Mouse (Mus musculus): ENCODE measurements around the gene Arf3. TPM values are rescaled to one million over a fixed set of nuclear protein-coding genes. Genes with fewer than 3 reads are reported as not detected.
"Not testable (repeated sequence)": the region's sequence is repeated elsewhere in the genome, so short reads cannot be mapped to it uniquely, and the experiment has no call there.

The Arf3 gene
- polyA plus RNA-seq, 1 experiment from 2014 or later: 43.1 TPM

- Histone ChIP-seq H3K4me1 (peaks cover 43% of the 10 kb centered on the region), H3K9me3 (no peaks in the 10 kb centered on the region), H3K27ac (replicated peaks) (no peak overlapping the region), H3K4me3 (peak overlapping the region; percentile 48), H3K36me3 (replicated peaks) (no peaks in the 10 kb centered on the region), H3K27me3 (replicated peaks; ENCODE audit: low read depth, poor library complexity, severe bottlenecking) (peaks cover 100% of the 10 kb centered on the region)
- 2% methylated on average over 36 of the region's 36 CpGs for WGBS
- peak; percentile 63 for DNase-seq (ENCODE audit: low spot score)
Measured at GRCm38 (mm10) chr15:98772511-98773211, 9.6 kb upstream of the Arf3 start.

GRCm38 (mm10) chr15:98771813-98772425 lies 8.9 kb upstream of the Arf3 start:
- Histone ChIP-seq H3K27ac (replicated peaks) (no peak overlapping the region), H3K36me3 (replicated peaks) (no peaks in the 10 kb centered on the region), H3K4me3 (peak overlapping the region; percentile 48), H3K4me1 (peaks cover 35% of the 10 kb centered on the region), H3K27me3 (replicated peaks; ENCODE audit: low read depth, poor library complexity, severe bottlenecking) (peaks cover 95% of the 10 kb centered on the region), H3K9me3 (no peaks in the 10 kb centered on the region)
- DNase-seq (ENCODE audit: low spot score): no peak
- WGBS: 5% methylated on average over 12 of the region's 12 CpGs

GRCm38 (mm10) chr15:98768259-98768658 lies 5.2 kb upstream of the Arf3 start:
- peaks cover 86% of the 10 kb centered on the region for H3K27me3 ChIP-seq (replicated peaks; ENCODE audit: low read depth, poor library complexity, severe bottlenecking)
- no peak overlapping the region for H3K27ac ChIP-seq (replicated peaks)
- no peaks in the 10 kb centered on the region for H3K36me3 ChIP-seq (replicated peaks)
- WGBS: 25% methylated on average over 5 of the region's 5 CpGs
- no peak overlapping the region for H3K4me3 ChIP-seq
- no peaks in the 10 kb centered on the region for H3K9me3 ChIP-seq
- DNase-seq (ENCODE audit: low spot score): no peak
- peaks cover 21% of the 10 kb centered on the region for H3K4me1 ChIP-seq

DNA sequence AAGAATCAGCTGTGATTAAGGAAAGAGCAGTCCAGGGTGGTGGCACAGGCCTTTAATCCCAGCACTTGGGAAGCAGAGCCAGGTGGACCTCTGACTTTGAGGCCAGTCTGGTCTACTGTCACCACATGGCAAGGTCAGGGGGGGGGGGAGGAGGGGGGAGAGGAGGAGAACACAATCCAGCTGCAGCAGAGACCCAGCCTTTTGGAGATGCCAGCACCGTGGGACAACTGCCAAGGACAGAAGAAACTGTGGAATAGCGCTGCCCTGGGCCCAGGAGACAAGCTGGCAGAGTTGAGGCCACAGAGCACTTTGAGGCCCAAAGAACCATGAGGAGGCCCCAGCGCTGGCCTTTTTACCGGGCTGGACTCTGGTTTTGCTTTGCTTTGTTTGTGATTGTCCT lies 2.9 kb upstream of the Arf3 start:
- Histone ChIP-seq H3K4me1 (peaks cover 23% of the 10 kb centered on the region), H3K36me3 (replicated peaks) (peaks cover 2% of the 10 kb centered on the region), H3K4me3 (no peak overlapping the region), H3K27me3 (replicated peaks; ENCODE audit: low read depth, poor library complexity, severe bottlenecking) (peaks cover 63% of the 10 kb centered on the region), H3K27ac (replicated peaks) (no peak overlapping the region), H3K9me3 (no peaks in the 10 kb centered on the region)
- WGBS: 70% methylated on average over 4 of the region's 4 CpGs
- DNase-seq (ENCODE audit: low spot score): no peak

GRCm38 (mm10) chr15:98762201-98762621 lies 803 bp downstream of the Arf3 start:
- peak; percentile 88 for DNase-seq (ENCODE audit: low spot score)

GRCm38 (mm10) chr15:98754125-98754524 lies 8.9 kb downstream of the Arf3 start:
- Histone ChIP-seq H3K9me3 (no peaks in the 10 kb centered on the region), H3K36me3 (replicated peaks) (peaks cover 75% of the 10 kb centered on the region), H3K4me3 (no peak overlapping the region), H3K4me1 (no peaks in the 10 kb centered on the region), H3K27ac (replicated peaks) (no peak overlapping the region), H3K27me3 (replicated peaks; ENCODE audit: low read depth, poor library complexity, severe bottlenecking) (no peaks in the 10 kb centered on the region)
- no peak for DNase-seq (ENCODE audit: low spot score)
- WGBS: 92% methylated on average over 2 of the region's 2 CpGs

More at GRCm38 (mm10) chr15:98762201-98762621, 803 bp downstream of the Arf3 start:
- WGBS: 1% methylated on average over 24 of the region's 24 CpGs
- peaks cover 37% of the 10 kb centered on the region for H3K36me3 ChIP-seq (replicated peaks)
- peak overlapping the region; percentile 100 for H3K4me3 ChIP-seq
- peaks cover 30% of the 10 kb centered on the region for H3K27me3 ChIP-seq (replicated peaks; ENCODE audit: low read depth, poor library complexity, severe bottlenecking)
- peak overlapping the region; percentile 94 for H3K27ac ChIP-seq (replicated peaks)
- peaks cover 20% of the 10 kb centered on the region for H3K4me1 ChIP-seq
- H3K9me3 ChIP-seq: no peaks in the 10 kb centered on the region

GRCm38 (mm10) chr15:98753021-98753423 lies 10.0 kb downstream of the Arf3 start:
- Histone ChIP-seq H3K4me1 (no peaks in the 10 kb centered on the region), H3K4me3 (no peak overlapping the region), H3K9me3 (no peaks in the 10 kb centered on the region), H3K36me3 (replicated peaks) (peaks cover 66% of the 10 kb centered on the region), H3K27me3 (replicated peaks; ENCODE audit: low read depth, poor library complexity, severe bottlenecking) (no peaks in the 10 kb centered on the region), H3K27ac (replicated peaks) (no peak overlapping the region)
- 77% methylated on average over 8 of the region's 8 CpGs for WGBS
- DNase-seq (ENCODE audit: low spot score): no peak

GRCm38 (mm10) chr15:98749093-98749492 lies 13.9 kb downstream of the Arf3 start:
- Histone ChIP-seq H3K4me3 (no peak overlapping the region), H3K27me3 (replicated peaks; ENCODE audit: low read depth, poor library complexity, severe bottlenecking) (no peaks in the 10 kb centered on the region), H3K36me3 (replicated peaks) (peaks cover 53% of the 10 kb centered on the region), H3K27ac (replicated peaks) (no peak overlapping the region), H3K4me1 (no peaks in the 10 kb centered on the region), H3K9me3 (no peaks in the 10 kb centered on the region)
- 95% methylated on average over 2 of the region's 2 CpGs for WGBS
- no peak for DNase-seq (ENCODE audit: low spot score)

DNA sequence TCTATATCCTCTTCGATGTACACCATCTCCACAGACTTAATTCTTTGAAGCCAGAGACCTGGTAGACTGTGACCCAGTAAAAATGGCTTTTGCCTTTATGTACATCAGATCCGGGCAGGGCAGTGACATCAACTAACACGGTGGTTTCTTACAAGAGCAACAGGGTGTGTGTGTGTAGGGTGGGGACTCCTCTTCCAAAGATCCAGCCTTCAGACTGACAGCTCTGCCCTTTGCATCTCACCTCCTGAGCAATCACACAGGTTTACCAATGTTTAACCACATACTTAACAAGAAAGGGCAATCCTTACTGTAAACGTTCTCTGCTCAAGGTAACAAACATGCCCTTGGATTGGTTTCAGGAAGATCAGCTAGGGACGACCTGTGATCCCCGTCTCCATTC lies 15.7 kb downstream of the Arf3 start:
- Histone ChIP-seq H3K27ac (replicated peaks) (no peak overlapping the region), H3K36me3 (replicated peaks) (peaks cover 59% of the 10 kb centered on the region), H3K27me3 (replicated peaks; ENCODE audit: low read depth, poor library complexity, severe bottlenecking) (no peaks in the 10 kb centered on the region), H3K4me1 (no peaks in the 10 kb centered on the region), H3K9me3 (no peaks in the 10 kb centered on the region), H3K4me3 (no peak overlapping the region)
- 90% methylated on average over 6 of the region's 6 CpGs for WGBS
- no peak for DNase-seq (ENCODE audit: low spot score)

- no peak overlapping the region for H3K4me3 ChIP-seq
- H3K36me3 ChIP-seq (replicated peaks): peaks cover 68% of the 10 kb centered on the region
- WGBS: 90% methylated on average over 10 of the region's 10 CpGs
- H3K27ac ChIP-seq (replicated peaks): no peak overlapping the region
- no peak for DNase-seq (ENCODE audit: low spot score)
- H3K9me3 ChIP-seq: no peaks in the 10 kb centered on the region
- no peaks in the 10 kb centered on the region for H3K4me1 ChIP-seq
- no peaks in the 10 kb centered on the region for H3K27me3 ChIP-seq (replicated peaks; ENCODE audit: low read depth, poor library complexity, severe bottlenecking)
Measured at GRCm38 (mm10) chr15:98746344-98746965, 16.6 kb downstream of the Arf3 start.

GRCm38 (mm10) chr15:98743863-98744262 lies 19.2 kb downstream of the Arf3 start:
- not testable (repeated sequence) for H3K4me1 ChIP-seq; H3K27ac ChIP-seq (replicated peaks); DNase-seq (ENCODE audit: low spot score); H3K9me3 ChIP-seq; H3K4me3 ChIP-seq; H3K27me3 ChIP-seq (replicated peaks; ENCODE audit: low read depth, poor library complexity, severe bottlenecking)
- H3K36me3 ChIP-seq (replicated peaks): peaks cover 73% of the 10 kb centered on the region
- 93% methylated on average over 3 of the region's 3 CpGs for WGBS

GRCm38 (mm10) chr15:98742766-98743428 lies 20.1 kb downstream of the Arf3 start:
- Histone ChIP-seq H3K27ac (replicated peaks) (no peak overlapping the region), H3K4me3 (no peak overlapping the region), H3K27me3 (replicated peaks; ENCODE audit: low read depth, poor library complexity, severe bottlenecking) (no peaks in the 10 kb centered on the region), H3K9me3 (no peaks in the 10 kb centered on the region), H3K36me3 (replicated peaks) (peaks cover 82% of the 10 kb centered on the region), H3K4me1 (no peaks in the 10 kb centered on the region; the same call in 1 of the 2 replicates)
- DNase-seq (ENCODE audit: low spot score): no peak
- 86% methylated on average over 8 of the region's 8 CpGs for WGBS

All from embryonic facial prominence, embryonic 10.5 days (tissue).